Mouse (Mus musculus): Measurements from ENCODE around the gene Traf3ip1. TPM values are rescaled to one million over a fixed set of nuclear protein-coding genes. Genes with fewer than 3 reads are reported as not detected.

Gene Traf3ip1
- total RNA-seq (2021), result 10 to 100 TPM; 10.1 to 11.8 TPM
- polyA plus RNA-seq (2012; rRNA removed), result 6.2 and 6.8 TPM in 2 replicates
- long read RNA-seq, partial matches to known transcripts, result 0 of 1 reads
- long read RNA-seq, other reads (novel, unspliced or antisense), result 1 of 1 reads

DNA sequence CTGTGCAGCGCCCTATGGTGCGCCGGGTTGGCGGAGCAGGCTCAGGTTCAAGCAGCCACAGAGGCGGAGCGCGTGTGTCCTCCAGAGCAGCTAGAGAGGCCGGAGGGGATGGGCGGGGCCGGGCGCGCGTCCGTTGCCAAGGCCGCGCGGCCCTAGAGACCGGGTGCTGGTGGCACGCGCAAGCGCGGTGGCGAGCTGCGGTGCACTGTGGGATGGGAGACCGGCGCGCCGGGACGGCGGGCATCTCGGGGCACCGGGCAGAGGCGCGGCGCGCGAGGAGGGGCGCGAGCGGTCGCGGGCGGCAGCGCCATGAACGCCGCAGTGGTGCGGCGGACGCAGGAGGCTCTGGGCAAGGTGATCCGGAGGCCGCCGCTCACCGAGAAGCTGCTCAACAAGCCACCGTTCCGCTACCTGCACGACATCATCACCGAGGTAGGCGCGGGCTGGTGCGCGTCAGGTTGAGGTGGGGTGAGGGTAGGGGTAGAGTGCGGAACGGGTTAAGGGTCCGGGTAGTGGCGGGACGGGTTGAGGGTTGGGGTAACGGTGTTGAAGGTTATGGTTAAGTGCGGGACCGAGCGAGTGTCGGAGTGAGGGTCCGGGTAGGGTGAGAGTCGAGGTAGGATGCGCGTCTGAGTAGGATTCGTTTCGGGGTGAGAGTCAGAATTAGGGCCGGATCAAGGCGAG, at the start of gene Traf3ip1:
Gene Traf3ip1 (plus strand): TSS at position 191 of the 684 bp plus-strand sequence.
- DNase-seq, result peak; percentile 97

DNA sequence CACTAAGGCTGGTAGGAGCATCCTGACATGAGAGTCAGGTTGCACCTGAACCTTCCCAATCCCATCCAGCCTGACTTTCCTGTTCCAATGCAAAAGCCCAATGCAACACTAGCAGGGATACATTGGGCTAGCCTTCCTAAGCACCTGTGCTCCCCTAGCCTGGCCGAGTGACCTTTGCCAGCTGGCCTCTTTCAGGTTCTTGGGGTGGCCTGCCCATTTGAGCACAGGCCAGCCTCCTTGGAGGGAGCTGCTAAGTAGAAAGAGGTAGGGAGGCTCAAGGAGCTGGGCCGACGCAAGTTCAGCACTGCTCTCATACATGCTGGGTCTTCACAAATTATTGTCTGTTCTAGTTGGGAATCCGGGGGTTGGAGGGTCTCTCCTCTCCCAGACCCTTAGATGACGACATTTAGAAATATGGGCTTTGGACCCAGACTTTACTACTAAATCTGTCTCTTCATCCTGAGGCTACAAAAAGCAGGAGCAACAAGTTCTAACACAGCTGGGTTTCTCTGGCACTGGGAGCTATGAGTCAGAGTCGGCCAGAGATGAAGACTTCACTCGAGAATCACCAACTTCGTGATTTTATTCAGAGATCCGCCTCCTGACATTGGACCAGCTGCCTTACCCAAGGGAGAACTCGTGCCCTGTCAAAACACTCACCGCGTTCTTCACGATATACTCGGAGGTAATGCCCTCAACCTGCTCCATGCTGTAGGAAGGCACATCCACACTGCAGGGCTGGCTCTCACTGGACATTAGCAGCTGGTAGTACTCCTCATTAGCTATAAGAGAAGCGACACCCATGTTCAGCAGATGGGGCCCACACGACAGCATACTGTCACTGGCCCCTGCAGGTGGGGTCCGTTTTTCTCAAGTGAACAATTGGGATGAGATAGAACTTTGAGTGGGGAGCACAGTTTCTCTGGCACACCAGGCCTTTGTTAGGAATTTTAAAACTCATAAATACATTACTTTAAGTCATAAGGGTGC, 49.3 kb upstream of the Traf3ip1 start:
- peak; percentile 83 for DNase-seq

DNA sequence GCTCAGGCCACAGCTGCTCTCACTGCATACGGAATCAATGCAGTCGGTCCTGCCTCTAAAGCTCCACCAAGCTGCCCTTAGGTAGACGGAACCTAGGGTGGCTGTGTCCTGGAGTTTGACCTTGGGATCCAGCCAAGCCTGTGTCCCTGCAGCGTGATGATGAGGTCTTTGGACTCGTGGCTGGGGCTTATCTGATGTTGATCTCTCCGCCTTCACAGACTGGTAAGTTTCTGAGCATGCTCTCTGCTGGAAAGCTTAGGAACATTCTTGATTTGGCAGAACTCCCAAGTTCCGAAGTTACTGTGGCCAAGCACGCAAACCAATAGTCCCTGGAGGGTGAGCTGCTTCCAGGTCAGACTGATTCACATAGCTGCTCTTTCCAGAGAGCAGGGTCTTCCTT, 48.4 kb upstream of the Traf3ip1 start:
- DNase-seq, result peak; percentile 95

DNA sequence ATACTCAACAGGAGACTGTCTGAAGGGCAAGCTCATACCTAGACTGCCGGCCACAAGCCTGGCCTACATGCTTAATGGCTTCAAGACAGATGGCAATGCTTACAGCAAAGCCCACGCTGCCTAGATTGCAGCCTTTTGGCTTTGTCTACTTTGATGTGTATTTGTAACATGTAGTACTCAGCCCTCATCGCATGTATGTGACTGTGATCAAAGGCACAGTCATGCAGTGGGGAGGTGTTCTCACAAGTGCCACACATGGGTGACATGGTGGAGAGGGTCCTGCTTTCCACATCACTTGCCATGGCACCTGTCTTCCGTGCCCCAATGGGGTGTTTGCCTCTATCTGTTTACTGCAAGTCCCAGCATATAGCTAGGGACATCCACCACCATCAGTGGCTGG, 47.9 kb upstream of the Traf3ip1 start:
- DNase-seq, result no peak

DNA sequence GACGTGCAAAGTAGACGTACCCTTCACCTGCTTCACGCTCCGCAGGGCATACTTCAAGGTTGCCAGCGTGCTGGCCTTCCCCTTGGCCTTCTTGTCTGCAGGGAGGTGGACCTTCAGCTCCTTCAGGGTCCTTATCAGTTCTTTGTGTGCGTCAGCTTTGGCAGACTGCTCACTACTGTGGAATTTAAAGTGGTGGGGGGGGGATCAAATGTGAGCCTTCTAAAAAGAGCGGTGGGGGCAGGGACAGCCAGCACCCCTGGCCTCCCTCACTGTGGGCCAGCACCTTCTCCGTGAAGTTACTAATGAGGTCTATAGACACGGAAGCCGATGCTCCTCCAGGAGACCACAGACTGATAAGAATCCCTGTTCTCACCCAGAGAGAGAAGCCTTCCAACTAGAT, 45.8 kb upstream of the Traf3ip1 start:
- peak; percentile 79 for DNase-seq

DNA sequence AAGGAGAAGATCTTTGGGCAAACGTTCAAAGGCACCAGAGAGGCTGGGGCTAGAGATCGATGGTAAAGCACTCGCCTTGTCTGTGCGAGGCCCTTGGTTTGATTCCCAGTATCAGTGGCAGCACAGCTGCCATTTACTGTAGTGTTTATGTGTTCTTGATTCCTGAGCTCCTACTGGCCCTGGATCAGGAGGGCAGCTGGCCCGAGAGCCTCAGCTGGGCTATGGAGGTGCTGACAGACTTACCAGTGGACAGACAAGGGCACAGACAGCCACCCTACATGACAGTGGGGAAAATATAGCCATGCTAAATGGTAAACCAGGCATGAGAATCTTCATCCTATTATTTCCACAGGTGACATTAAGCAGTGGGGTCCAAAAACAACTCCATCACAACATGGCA, 43.6 kb upstream of the Traf3ip1 start:
- DNase-seq, result no peak

DNA sequence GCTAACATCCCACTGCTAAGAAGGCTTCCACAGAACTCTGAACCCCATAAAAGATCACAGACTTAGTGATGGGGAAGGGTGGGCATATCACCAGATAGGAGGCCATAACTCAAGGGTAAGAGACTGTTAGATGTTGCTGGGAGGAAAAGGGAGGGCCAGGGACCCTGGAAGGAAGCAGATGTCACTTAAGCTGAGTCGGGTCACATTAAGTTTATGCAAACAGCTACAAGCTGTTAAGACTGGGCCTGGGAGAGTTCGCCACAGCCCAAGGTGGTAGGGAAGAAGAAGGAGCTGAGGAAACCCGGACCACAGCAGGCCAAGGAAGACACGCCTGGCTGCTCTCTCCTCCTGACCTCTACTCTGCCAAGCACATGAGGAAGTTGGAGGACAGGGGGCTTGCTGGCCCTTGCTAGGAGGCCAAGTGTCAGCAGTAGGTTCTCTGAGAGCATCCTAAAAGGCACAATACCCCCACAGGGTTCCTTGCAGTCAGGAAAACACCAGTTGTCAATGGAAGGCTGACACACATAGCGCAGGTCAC, 42.8 kb upstream of the Traf3ip1 start:
- DNase-seq, result no peak

DNA sequence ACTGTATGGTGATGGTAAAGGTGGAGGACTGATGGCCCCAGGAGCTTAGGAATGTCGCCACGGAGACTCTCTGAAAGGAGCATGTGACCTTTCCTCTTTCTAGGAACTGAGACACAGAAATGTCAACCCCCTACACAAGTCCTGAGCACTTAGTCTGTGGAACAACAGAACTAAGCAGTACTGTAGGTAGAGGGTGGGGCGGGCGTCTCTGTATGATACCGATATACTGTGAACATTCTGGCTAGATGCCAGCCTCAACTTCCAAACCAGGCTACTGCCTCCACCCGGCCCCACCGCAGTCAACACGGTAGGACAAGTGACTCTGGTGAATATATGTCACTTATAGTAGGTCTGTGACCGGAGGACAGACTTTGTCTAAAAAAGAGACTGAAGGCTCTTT, 40.5 kb upstream of the Traf3ip1 start:
- no peak for DNase-seq

DNA sequence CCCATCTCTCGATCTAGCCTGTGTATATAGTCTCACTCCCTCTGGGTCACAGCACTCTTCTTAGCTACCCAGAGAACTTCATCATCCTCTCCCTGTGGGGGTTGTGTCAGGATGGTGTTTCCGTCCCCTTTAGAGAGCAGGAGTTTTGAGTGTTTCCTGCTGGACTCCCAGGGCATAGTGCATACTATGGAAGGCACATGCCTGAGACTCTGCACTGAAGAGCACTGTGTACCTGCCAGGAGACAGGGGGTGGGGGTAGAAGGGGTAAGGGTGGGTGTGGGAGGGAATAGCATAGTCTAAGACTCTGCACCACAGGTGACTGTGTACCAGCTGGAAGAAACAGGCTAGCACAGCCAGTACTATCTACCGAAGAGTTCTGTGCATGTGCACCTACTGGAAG, 40.1 kb upstream of the Traf3ip1 start:
- DNase-seq, result no peak

DNA sequence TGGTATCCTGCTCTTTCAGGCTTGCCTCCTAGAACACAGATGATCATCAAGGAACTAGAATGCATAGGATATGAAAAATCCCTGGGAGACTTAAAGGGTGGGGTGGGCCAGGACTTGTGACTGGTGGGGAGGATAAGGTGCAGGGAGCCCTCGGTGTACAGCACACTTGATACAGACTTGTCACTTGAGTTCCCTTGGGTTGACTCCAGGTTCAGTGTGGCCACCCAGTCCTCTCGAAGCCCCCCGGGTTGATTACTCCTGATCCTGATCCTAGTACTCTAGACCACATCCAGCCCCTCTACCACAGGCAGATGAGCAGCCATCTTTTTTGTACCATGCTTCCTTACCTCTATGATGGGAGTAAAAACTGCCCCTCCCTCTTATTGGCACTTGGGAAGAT, 39.5 kb upstream of the Traf3ip1 start:
- DNase-seq, result no peak

DNA sequence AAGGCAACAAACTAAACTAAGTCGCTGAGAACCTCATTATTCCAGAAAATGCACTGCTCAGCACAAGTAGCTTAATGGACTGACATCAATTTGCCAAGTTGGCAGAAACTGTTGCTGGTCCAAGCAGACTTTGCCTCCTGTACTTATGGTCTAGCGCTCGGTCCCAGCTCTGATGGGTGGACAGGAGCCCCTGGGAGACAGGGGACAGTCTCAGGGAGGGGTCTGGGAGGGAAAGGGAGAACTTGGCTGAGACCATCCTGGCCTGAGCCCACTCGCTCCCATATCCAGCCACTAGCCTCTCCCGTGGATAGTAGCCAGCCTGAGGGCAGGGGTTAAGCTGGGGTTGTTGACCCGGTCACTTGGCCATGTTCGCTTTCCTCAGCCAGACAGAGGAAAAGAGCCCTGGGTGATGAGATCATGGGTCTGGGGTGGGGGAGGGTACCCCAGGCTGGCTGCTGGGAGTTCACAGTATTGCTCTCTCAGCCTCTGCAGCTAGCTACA, 38.7 kb upstream of the Traf3ip1 start:
- peak; percentile 76 for DNase-seq

DNA sequence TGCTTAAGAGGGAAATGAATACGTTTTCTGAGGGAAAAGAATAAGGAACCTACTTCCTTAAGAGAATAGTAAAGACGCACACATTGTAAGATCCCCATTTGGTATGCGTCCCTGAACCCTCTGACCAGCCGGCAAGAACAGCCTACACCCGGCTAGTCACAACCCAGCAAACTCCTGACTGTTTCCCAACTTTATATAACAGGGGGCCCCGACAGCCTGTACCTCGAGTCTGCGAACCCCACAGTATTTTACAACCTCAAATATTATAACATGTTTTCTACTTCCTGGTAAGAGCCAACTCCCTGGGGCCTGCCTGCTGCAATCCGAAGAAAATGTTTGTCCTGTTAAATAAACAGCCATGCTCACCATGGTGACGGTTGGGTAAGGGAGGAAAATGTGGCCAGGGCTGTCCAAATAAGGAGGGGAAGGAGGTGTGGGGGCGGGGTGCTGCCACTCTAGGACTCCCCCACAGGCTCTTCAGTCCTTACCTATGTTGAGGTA, 38.1 kb upstream of the Traf3ip1 start:
- DNase-seq, result peak; percentile 78

DNA sequence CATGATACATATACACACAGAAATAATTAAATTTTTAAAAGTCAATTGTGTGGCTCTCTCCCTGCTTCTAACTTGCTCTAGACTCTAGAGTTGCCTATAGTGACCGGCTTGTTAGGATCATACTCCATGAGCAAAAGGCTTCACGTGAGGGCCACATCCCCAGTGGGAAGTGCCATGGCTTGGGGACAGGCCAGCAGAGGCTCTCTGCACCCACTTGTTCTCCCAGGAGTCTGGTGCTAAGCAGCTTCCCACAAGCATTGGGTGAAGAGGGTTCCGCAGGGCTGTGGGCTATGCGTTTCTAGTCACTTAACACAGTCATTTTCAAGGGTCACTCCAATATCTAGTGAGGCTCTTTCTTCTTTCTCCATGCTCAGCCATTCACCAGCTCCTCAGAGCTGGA, 37.3 kb upstream of the Traf3ip1 start:
- DNase-seq, result peak; percentile 25

DNA sequence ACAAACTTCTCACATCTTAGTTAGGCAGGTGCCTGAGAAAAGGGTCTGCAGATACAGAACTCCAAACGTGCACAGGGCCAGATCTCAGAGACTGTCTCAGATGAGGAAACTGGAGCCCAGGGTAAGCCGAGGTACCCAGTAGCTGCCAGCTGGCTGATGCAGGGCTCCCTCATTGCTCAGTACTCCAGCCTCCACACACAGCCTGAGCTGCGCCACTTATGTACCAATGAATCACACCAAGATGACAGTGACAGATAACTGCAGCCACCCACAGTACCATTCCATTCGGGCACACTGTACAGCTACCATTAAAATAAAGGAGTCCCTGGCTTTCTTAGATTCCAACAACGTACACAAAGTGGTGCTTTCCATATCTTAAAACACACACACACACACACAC, 36.7 kb upstream of the Traf3ip1 start:
- DNase-seq, result peak; percentile 85

DNA sequence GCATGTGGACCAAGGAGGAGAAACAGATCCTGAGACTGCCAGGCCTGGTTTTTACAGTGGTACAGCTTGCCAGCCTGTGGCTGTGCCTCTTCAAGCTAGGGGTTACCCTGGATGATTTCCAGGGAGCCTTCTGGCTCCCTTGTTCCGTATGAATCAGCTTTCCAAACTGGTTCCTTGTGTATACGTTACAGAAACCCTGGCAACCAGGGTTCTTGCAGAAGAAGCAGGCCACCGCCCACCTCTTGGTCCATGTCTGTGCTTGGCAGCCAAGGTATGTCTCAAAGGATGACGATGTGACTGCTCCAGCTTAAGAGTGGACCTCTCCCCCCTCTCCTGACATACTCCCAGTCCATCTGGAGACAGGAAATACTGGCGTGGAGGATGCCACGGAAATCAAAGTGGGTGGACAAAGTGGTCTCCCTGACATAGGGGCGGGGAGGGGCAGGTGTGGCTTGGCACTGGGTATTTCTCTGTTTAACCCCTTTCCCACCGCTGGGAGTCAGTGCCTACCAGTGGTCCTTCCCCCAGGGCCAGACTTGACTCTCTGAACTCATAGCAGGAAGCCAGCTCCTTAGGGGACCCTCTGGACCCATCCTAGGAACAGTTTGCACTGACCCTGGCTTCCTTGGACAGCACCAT, 36.1 kb upstream of the Traf3ip1 start:
- DNase-seq, result peak; percentile 71

DNA sequence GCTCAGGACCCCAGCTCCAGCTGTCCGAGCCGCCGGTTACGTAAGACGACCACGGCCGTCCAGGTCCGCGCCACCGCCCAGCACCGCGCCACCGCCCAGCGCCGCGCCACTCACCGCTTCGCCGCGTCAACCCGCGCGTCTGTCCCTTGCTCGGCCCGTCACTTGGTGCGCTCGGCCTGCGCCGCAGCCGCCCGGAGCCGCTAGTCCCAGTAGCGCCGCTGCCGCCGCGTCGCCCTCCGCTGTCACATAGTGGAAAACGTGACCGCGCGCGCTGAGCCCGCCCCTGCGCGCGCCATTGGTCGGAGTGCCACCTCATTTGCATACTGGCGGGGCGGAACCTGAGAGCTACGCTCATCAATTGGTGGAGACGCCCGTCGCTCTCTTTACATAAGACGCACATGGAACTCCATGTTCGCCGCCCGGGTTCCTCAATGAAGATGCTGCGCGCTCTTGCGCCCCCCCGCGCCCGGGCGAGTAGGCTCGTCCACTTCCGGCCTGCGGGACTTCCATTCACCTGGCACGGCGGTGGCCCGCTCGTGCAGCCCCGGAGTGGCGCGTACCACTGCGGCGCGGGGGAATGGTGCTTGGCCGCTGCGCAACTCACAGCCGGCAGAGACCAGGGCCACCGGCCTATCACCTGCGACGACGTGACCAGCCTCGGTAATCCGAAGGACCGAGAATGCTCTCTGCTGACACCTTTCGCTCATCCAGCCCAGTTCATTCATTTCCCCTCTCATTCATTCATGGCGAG, 35.2 kb upstream of the Traf3ip1 start, which contains the start of gene Per2:
Gene Per2 (minus strand): TSS at position 266 of the 751 bp plus-strand sequence.
- DNase-seq, result peak; percentile 99

DNA sequence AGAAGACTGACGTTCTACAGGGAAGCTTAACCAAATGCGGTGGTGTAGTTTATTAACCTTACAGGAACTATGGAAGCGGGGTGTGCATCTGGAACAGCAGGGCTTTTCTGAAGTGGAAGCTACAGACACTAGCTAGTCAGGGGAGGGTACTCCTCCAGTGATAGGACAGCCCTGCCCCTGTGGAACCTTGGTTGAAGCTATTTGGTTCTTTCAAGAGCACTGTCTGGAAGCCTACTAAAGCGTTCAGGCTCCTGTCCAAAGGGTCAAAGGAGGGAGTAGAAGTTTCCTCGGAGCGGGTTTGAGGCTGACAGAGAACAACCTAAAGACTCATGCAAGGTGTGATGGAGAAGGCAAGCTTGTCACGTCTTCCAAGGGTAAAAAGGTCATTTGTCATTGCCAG, 34.4 kb upstream of the Traf3ip1 start:
- DNase-seq, result no peak

DNA sequence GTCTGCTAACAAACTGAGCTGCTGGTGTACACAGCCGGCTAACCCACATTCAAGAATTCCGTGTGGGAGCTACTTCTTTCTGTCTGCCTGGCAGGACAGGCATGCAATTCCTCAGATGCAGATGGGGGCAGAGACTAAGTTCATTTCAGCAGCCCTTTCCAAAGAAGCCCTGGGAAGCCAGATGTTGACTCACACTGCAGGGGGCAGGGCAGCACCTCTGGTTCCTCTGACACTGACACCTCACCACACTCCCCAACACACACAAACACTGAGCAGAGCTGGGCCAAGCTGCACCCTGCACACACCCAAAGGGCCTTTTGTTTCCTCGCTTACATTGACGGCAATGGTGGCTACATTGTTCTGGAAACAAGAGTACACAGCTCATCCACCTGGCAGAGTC, 33.9 kb upstream of the Traf3ip1 start:
- DNase-seq, result peak; percentile 75

DNA sequence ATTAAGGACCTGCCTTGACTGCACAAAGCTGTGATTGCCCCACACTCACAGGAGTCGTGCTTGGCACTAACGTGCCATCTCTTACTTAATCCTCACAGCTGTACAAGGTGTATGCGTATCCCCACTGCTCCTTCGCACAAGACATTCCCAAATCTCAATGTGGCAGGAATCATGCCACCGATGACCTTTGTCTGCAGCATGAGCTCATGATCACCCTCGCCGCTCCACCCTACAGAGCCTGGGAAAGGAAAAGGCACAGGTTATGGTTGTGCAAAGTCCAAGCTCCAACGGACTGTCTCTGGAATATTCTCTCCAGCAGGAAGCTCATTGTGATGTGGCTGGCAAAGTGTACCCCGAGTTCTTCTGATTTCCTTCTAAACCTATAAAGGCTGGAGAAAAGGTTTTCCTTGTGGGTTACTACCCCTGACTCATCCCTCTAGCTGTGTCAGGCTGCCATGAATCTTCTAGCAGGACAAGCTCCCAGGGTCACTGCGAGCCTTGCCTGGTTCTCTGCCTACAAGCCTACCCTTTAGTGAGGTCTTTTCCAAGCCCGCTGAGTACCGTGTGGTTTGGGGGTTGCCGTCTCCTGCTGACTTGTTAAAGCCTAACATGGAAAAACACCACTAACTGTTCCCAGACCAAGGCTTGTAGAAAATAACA, 31.0 kb upstream of the Traf3ip1 start:
- DNase-seq, result peak; percentile 88

DNA sequence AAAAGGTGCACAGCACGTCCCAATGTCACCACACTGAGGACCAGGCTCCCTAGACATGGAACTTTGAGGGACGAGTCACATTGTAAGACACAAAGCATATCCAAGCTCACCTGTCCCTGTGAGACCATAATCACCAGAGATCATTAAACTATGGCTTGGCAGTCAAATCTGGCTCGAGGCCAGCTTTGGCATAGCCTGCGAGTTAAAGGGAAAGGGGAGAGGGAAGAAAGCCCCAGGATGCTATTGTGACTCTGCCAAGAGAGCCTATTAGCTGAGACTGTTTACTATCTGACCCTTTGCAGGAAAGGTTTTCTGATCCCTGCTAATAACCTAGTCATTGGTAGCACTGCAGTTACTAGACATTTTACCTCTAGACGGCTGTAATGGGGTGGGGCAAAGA, 30.0 kb upstream of the Traf3ip1 start:
- no peak for DNase-seq

Data from adrenal gland, adult 2 months (tissue).